Mouse (Mus musculus) limb, embryonic 15.5 days (tissue): ENCODE measurements around the gene Slc17a9. TPM values are rescaled to one million over a fixed set of nuclear protein-coding genes. Genes with fewer than 3 reads are reported as not detected.

Experiments used
- ATAC-seq: fragments of 200-750 bp; cut with Nextera tagmentation; 2 replicates; pipeline ENCODE4 v1.8.0; 2017; ENCODE audit warnings: low read depth, moderate TSS enrichment; ENCODE audit not compliant: insufficient number of reproducible peaks, low FRiP score, low TSS enrichment
- H3K27ac ChIP-seq: fragments of 300-500 bp; sonication (generic); 2 replicates; pipeline ENCODE4 v1.5.1; 2015; ENCODE audit warnings: moderate library complexity, mild to moderate bottlenecking, inconsistent platforms
- H3K27me3 ChIP-seq: fragments of 300-500 bp; sonication (generic); 2 replicates; pipeline ENCODE4 v1.6.1; 2015; ENCODE audit warnings: inconsistent platforms
- H3K36me3 ChIP-seq: fragments of 300-500 bp; sonication (generic); 2 replicates; pipeline ENCODE4 v1.6.1; 2015; ENCODE audit warnings: inconsistent platforms
- H3K4me1 ChIP-seq: fragments of 300-500 bp; sonication (generic); 2 replicates; pipeline ENCODE4 v1.6.1; 2015; ENCODE audit warnings: inconsistent platforms
- H3K4me2 ChIP-seq: fragments of 300-500 bp; sonication (generic); 2 replicates; pipeline ENCODE4 v1.6.1; 2015; ENCODE audit warnings: mild to moderate bottlenecking, inconsistent platforms
- H3K4me3 ChIP-seq: fragments of 300-500 bp; sonication (generic); 2 replicates; pipeline ENCODE4 v1.5.1; 2015; ENCODE audit warnings: mild to moderate bottlenecking, inconsistent platforms
- H3K9ac ChIP-seq: fragments of 300-500 bp; sonication (generic); 2 replicates; pipeline ENCODE4 v1.6.1; 2015; ENCODE audit warnings: inconsistent platforms
- H3K9me3 ChIP-seq: fragments of 300-500 bp; sonication (generic); 2 replicates; pipeline ENCODE4 v1.6.1; 2016; ENCODE audit warnings: inconsistent platforms
- WGBS: fragments of 180-500 bp; shearing (Covaris S2); methylation state at CpG from one replicate; pipeline ENCODE4 v1.1.7; 2015; 5-methylcytosine and 5-hydroxymethylcytosine counted together
- polyA plus RNA-seq: library from polyadenylated mRNA; unstranded; fragments of >200 nt; fragmentation: Nextera tagmentation; extraction: Ambion mirVana; gene quantifications from 2 replicates; pipeline ENCODE4 v1.2.1, GENCODE M21; 2015

The Slc17a9 gene
- polyA plus RNA-seq, 1 experiment from 2014 or later: 1.7 TPM

GRCm38 (mm10) chr2:180758513-180759263, 33.6 kb downstream of the Slc17a9 start:
- 45% methylated on average over 15 of the region's 15 CpGs for WGBS
- no peak for ATAC-seq
- H3K9ac ChIP-seq: no peak overlapping the region
- peaks cover 10% of the 10 kb centered on the region; the same call in 1 of the 2 replicates for H3K27me3 ChIP-seq
- no peak overlapping the region for H3K4me2 ChIP-seq
- H3K4me1 ChIP-seq: no peaks in the 10 kb centered on the region
- no peaks in the 10 kb centered on the region for H3K9me3 ChIP-seq
- no peak overlapping the region for H3K27ac ChIP-seq
- no peaks in the 10 kb centered on the region for H3K36me3 ChIP-seq
- no peak overlapping the region for H3K4me3 ChIP-seq

- Histone ChIP-seq H3K27me3 (peaks cover 10% of the 10 kb centered on the region), H3K4me2 (no peak overlapping the region), H3K27ac (no peak overlapping the region), H3K4me3 (no peak overlapping the region), H3K36me3 (no peaks in the 10 kb centered on the region), H3K9me3 (no peaks in the 10 kb centered on the region), H3K9ac (no peak overlapping the region), H3K4me1 (no peaks in the 10 kb centered on the region)
- no peak for ATAC-seq
- WGBS: 61% methylated on average over 11 of the region's 11 CpGs
Observed at GRCm38 (mm10) chr2:180764986-180765385, 39.9 kb downstream of the Slc17a9 start.

GRCm38 (mm10) chr2:180765713-180766112, 40.6 kb downstream of the Slc17a9 start:
- 70% methylated on average over 7 of the region's 7 CpGs for WGBS
- no peak for ATAC-seq

GRCm38 (mm10) chr2:180775223-180775622, 50.2 kb downstream of the Slc17a9 start:
- Histone ChIP-seq H3K4me1 (peaks cover 10% of the 10 kb centered on the region), H3K27me3 (peaks cover 91% of the 10 kb centered on the region), H3K27ac (no peak overlapping the region), H3K36me3 (no peaks in the 10 kb centered on the region), H3K4me3 (no peak overlapping the region), H3K9me3 (no peaks in the 10 kb centered on the region), H3K9ac (no peak overlapping the region), H3K4me2 (no peak overlapping the region)
- WGBS: 6% methylated on average over 12 of the region's 12 CpGs
- no peak for ATAC-seq

More at GRCm38 (mm10) chr2:180765713-180766112, 40.6 kb downstream of the Slc17a9 start:
- peaks cover 18% of the 10 kb centered on the region for H3K27me3 ChIP-seq
- no peak overlapping the region for H3K27ac ChIP-seq
- no peaks in the 10 kb centered on the region for H3K9me3 ChIP-seq
- no peak overlapping the region for H3K4me3 ChIP-seq
- no peak overlapping the region for H3K4me2 ChIP-seq
- no peaks in the 10 kb centered on the region for H3K4me1 ChIP-seq
- no peak overlapping the region for H3K9ac ChIP-seq
- H3K36me3 ChIP-seq: no peaks in the 10 kb centered on the region

- H3K4me1 ChIP-seq: peaks cover 10% of the 10 kb centered on the region
- H3K27me3 ChIP-seq: peaks cover 88% of the 10 kb centered on the region
- no peaks in the 10 kb centered on the region for H3K36me3 ChIP-seq
- H3K27ac ChIP-seq: no peak overlapping the region
- no peak overlapping the region for H3K4me2 ChIP-seq
- H3K9me3 ChIP-seq: no peaks in the 10 kb centered on the region
- no peak for ATAC-seq
- WGBS: 4% methylated on average over 15 of the region's 15 CpGs
- H3K4me3 ChIP-seq: no peak overlapping the region
- H3K9ac ChIP-seq: no peak overlapping the region
Observed at GRCm38 (mm10) chr2:180775641-180776040, 50.6 kb downstream of the Slc17a9 start.

- 2% methylated on average over 28 of the region's 28 CpGs for WGBS
- Histone ChIP-seq H3K4me1 (peaks cover 10% of the 10 kb centered on the region), H3K9me3 (no peaks in the 10 kb centered on the region), H3K4me2 (peak within 1 kb of the TSS; percentile 40), H3K9ac (no peak within 1 kb of the TSS), H3K36me3 (no peaks in the 10 kb centered on the region), H3K27me3 (peaks cover 91% of the 10 kb centered on the region), H3K4me3 (peak within 1 kb of the TSS; percentile 17), H3K27ac (no peak within 1 kb of the TSS)
- ATAC-seq: no peak
Observed at GRCm38 (mm10) chr2:180776793-180777192, 51.7 kb downstream of the Slc17a9 start, which contains the start of gene Bhlhe23. TSS of gene Bhlhe23 (minus strand) at chr2:180776900.

GRCm38 (mm10) chr2:180779226-180780104, 54.4 kb downstream of the Slc17a9 start:
- H3K27ac ChIP-seq: no peak overlapping the region
- WGBS: 21% methylated on average over 12 of the region's 12 CpGs
- H3K27me3 ChIP-seq: peaks cover 72% of the 10 kb centered on the region
- ATAC-seq: no peak
- H3K4me2 ChIP-seq: no peak overlapping the region
- H3K9ac ChIP-seq: no peak overlapping the region
- peaks cover 10% of the 10 kb centered on the region for H3K4me1 ChIP-seq
- H3K4me3 ChIP-seq: no peak overlapping the region
- no peaks in the 10 kb centered on the region for H3K36me3 ChIP-seq
- H3K9me3 ChIP-seq: no peaks in the 10 kb centered on the region

GRCm38 (mm10) chr2:180780282-180780681, 55.2 kb downstream of the Slc17a9 start:
- Histone ChIP-seq H3K27ac (no peak overlapping the region), H3K4me1 (peaks cover 10% of the 10 kb centered on the region), H3K9me3 (no peaks in the 10 kb centered on the region), H3K36me3 (no peaks in the 10 kb centered on the region), H3K4me3 (no peak overlapping the region), H3K27me3 (peaks cover 66% of the 10 kb centered on the region), H3K9ac (no peak overlapping the region), H3K4me2 (no peak overlapping the region)
- no peak for ATAC-seq
- 11% methylated on average over 2 of the region's 2 CpGs for WGBS

GRCm38 (mm10) chr2:180786732-180787131, 61.7 kb downstream of the Slc17a9 start:
- Histone ChIP-seq H3K4me1 (no peaks in the 10 kb centered on the region), H3K36me3 (no peaks in the 10 kb centered on the region), H3K4me3 (no peak overlapping the region), H3K27me3 (peaks cover 53% of the 10 kb centered on the region), H3K9ac (no peak overlapping the region), H3K27ac (no peak overlapping the region), H3K9me3 (no peaks in the 10 kb centered on the region), H3K4me2 (no peak overlapping the region)
- no peak for ATAC-seq

- no peak for ATAC-seq
- Histone ChIP-seq H3K4me3 (no peak overlapping the region), H3K36me3 (no peaks in the 10 kb centered on the region), H3K27ac (no peak overlapping the region), H3K4me2 (no peak overlapping the region), H3K27me3 (peaks cover 54% of the 10 kb centered on the region), H3K9me3 (no peaks in the 10 kb centered on the region), H3K4me1 (no peaks in the 10 kb centered on the region), H3K9ac (no peak overlapping the region)
- 74% methylated on average over 13 of the region's 13 CpGs for WGBS
Observed at GRCm38 (mm10) chr2:180787566-180788232, 62.6 kb downstream of the Slc17a9 start.

GRCm38 (mm10) chr2:180788386-180788785, 63.3 kb downstream of the Slc17a9 start:
- Histone ChIP-seq H3K36me3 (no peaks in the 10 kb centered on the region), H3K4me3 (no peak overlapping the region), H3K9ac (no peak overlapping the region), H3K9me3 (no peaks in the 10 kb centered on the region), H3K27ac (no peak overlapping the region), H3K27me3 (peaks cover 57% of the 10 kb centered on the region), H3K4me2 (no peak overlapping the region), H3K4me1 (no peaks in the 10 kb centered on the region)
- 19% methylated on average over 2 of the region's 2 CpGs for WGBS
- no peak for ATAC-seq
